Mouse (Mus musculus): ENCODE data around the gene Prcc. TPM values are rescaled to one million over a fixed set of nuclear protein-coding genes. Genes with fewer than 3 reads are reported as not detected.
"Not testable (repeated sequence)": the region's sequence is repeated elsewhere in the genome, so short reads cannot be mapped to it uniquely, and the experiment has no call there.

Prcc gene
- total and polyA plus RNA-seq, 2 experiments, result 8.0 to 16.8 TPM

GRCm38 (mm10) chr3:87903821-87904220 lies 18.4 kb upstream of the Prcc start:
- DNase-seq (ENCODE audit: extremely low read depth, low read depth, low spot score), result no peak
- H3K4me3 ChIP-seq (ENCODE audit: insufficient read depth, low read depth, low read length), result no peak overlapping the region
- no peaks in the 10 kb centered on the region for H3K27me3 ChIP-seq (ENCODE audit: control insufficient read depth, insufficient read depth, low read length)
- H3K79me2 ChIP-seq (ENCODE audit: control insufficient read depth, insufficient read depth, low read length), result peaks cover 23% of the 10 kb centered on the region
- H3K27ac ChIP-seq (replicated peaks; ENCODE audit: insufficient read depth, low read depth, low read length), result no peak overlapping the region
- WGBS, result 91% methylated on average over 5 of the region's 5 CpGs
- H3K9ac ChIP-seq (ENCODE audit: low read depth, low read length), result no peak overlapping the region
- peaks cover 9% of the 10 kb centered on the region for H3K4me1 ChIP-seq (ENCODE audit: control insufficient read depth, insufficient read depth, low read length)
- no peak for TF ChIP-seq POLR2A (IDR thresholded peaks at IDR 0.05; ENCODE audit: extremely low read depth, insufficient read depth, low read length)
- TF ChIP-seq CTCF (IDR thresholded peaks at IDR 0.05; ENCODE audit: low read depth, low read length), result no peak
- H3K36me3 ChIP-seq (ENCODE audit: control insufficient read depth, insufficient read depth, low read length), result no peaks in the 10 kb centered on the region

DNA sequence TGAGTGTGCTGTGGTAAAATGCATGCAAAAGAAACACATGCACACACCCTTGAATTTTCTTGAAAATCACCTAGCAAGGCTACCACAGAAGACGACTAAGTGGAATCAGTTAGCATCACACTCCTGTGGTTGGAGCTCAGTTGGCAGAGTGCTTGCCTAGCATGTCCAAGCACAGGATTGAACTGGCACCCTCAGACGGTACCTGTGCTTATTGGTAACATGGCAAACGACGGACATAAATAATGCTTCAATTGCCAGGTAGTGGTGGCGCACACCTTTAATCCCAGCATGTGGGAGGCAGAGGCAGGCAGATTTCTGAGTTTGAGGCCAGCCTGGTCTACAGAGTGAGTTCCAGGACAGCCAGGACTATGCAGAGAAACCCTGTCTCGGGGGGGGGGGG lies 16.6 kb upstream of the Prcc start:
- not testable (repeated sequence) for DNase-seq (ENCODE audit: extremely low read depth, low read depth, low spot score); H3K27me3 ChIP-seq (ENCODE audit: control insufficient read depth, insufficient read depth, low read length); H3K36me3 ChIP-seq (ENCODE audit: control insufficient read depth, insufficient read depth, low read length); H3K9ac ChIP-seq (ENCODE audit: low read depth, low read length); H3K79me2 ChIP-seq (ENCODE audit: control insufficient read depth, insufficient read depth, low read length); H3K4me3 ChIP-seq (ENCODE audit: insufficient read depth, low read depth, low read length); H3K4me1 ChIP-seq (ENCODE audit: control insufficient read depth, insufficient read depth, low read length); H3K27ac ChIP-seq (replicated peaks; ENCODE audit: insufficient read depth, low read depth, low read length)
- WGBS, result 87% methylated on average over 6 of the region's 6 CpGs

DNA sequence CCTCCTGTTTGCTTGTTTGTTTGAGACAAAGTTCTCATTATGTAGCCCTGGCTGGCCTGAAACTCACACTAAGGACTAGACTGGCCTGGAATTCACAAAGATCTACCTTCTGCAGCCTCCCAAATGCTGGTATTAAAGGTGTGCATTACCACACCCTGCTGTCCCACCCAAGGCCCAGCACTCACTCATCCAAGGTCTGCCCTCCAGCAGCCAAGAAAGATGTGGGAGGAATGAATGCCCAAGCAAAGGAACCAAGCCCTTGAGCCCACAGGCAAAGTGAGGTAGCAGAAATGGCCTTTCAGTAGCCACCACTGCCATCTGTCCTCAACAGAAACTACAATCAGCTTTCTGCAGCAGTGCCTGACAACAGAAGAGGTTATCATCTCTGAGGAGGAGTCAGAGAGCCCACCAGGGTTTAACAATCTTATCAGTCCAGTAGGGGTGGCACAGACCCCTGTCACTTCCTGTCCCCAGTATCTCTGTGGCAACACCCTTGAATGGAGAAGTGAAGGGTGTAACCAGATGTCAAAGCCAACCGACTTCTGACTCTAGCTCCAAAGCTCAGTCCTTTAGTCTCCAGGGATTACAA lies 15.7 kb upstream of the Prcc start:
- Histone ChIP-seq H3K4me1 (ENCODE audit: control insufficient read depth, insufficient read depth, low read length) (no peaks in the 10 kb centered on the region), H3K4me3 (ENCODE audit: insufficient read depth, low read depth, low read length) (no peak overlapping the region), H3K36me3 (ENCODE audit: control insufficient read depth, insufficient read depth, low read length) (no peaks in the 10 kb centered on the region), H3K27me3 (ENCODE audit: control insufficient read depth, insufficient read depth, low read length) (no peaks in the 10 kb centered on the region), H3K79me2 (ENCODE audit: control insufficient read depth, insufficient read depth, low read length) (no peaks in the 10 kb centered on the region), H3K9ac (ENCODE audit: low read depth, low read length) (no peak overlapping the region), H3K27ac (replicated peaks; ENCODE audit: insufficient read depth, low read depth, low read length) (no peak overlapping the region)
- TF ChIP-seq CTCF (IDR thresholded peaks at IDR 0.05; ENCODE audit: low read depth, low read length) (no peak), POLR2A (IDR thresholded peaks at IDR 0.05; ENCODE audit: extremely low read depth, insufficient read depth, low read length) (no peak)
- DNase-seq (ENCODE audit: extremely low read depth, low read depth, low spot score), result no peak
- 33% methylated on average over 1 of the region's 1 CpGs for WGBS

DNA sequence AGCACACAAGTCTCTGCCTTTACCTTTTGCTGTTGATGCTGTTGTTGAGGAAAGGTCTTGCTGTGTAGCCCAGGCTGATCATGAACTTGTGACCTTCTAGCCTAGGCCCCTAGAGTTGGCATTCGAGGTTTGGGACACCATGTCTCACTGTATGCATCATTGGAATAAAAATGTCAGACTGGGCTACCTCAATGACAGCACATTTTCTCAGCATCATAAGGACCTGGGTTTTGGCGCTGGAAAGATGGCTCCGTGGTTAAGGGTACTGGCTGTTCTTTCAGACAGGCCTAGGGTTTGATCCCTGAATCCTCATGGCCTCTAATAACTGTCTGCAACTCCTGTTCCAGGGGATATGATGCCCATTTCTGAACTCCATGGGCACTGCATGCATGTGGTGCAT lies 14.4 kb upstream of the Prcc start:
- H3K79me2 ChIP-seq (ENCODE audit: control insufficient read depth, insufficient read depth, low read length), result no peaks in the 10 kb centered on the region
- no peak overlapping the region for H3K9ac ChIP-seq (ENCODE audit: low read depth, low read length)
- DNase-seq (ENCODE audit: extremely low read depth, low read depth, low spot score), result no peak
- TF ChIP-seq POLR2A (IDR thresholded peaks at IDR 0.05; ENCODE audit: extremely low read depth, insufficient read depth, low read length) (no peak), CTCF (IDR thresholded peaks at IDR 0.05; ENCODE audit: low read depth, low read length) (no peak)
- no peaks in the 10 kb centered on the region for H3K36me3 ChIP-seq (ENCODE audit: control insufficient read depth, insufficient read depth, low read length)
- no peak overlapping the region for H3K4me3 ChIP-seq (ENCODE audit: insufficient read depth, low read depth, low read length)
- 90% methylated on average over 3 of the region's 3 CpGs for WGBS
- H3K27ac ChIP-seq (replicated peaks; ENCODE audit: insufficient read depth, low read depth, low read length), result no peak overlapping the region
- H3K27me3 ChIP-seq (ENCODE audit: control insufficient read depth, insufficient read depth, low read length), result no peaks in the 10 kb centered on the region
- no peaks in the 10 kb centered on the region for H3K4me1 ChIP-seq (ENCODE audit: control insufficient read depth, insufficient read depth, low read length)

- H3K27ac ChIP-seq (replicated peaks; ENCODE audit: insufficient read depth, low read depth, low read length), result no peak overlapping the region
- H3K36me3 ChIP-seq (ENCODE audit: control insufficient read depth, insufficient read depth, low read length), result no peaks in the 10 kb centered on the region
- no peak for DNase-seq (ENCODE audit: extremely low read depth, low read depth, low spot score)
- TF ChIP-seq POLR2A (IDR thresholded peaks at IDR 0.05; ENCODE audit: extremely low read depth, insufficient read depth, low read length) (no peak), CTCF (IDR thresholded peaks at IDR 0.05; ENCODE audit: low read depth, low read length) (no peak)
- no peak overlapping the region for H3K9ac ChIP-seq (ENCODE audit: low read depth, low read length)
- no peaks in the 10 kb centered on the region for H3K79me2 ChIP-seq (ENCODE audit: control insufficient read depth, insufficient read depth, low read length)
- WGBS, result 68% methylated on average over 3 of the region's 3 CpGs
- no peak overlapping the region for H3K4me3 ChIP-seq (ENCODE audit: insufficient read depth, low read depth, low read length)
- H3K4me1 ChIP-seq (ENCODE audit: control insufficient read depth, insufficient read depth, low read length), result no peaks in the 10 kb centered on the region
- no peaks in the 10 kb centered on the region for H3K27me3 ChIP-seq (ENCODE audit: control insufficient read depth, insufficient read depth, low read length)
These were observed 13.9 kb upstream of the Prcc start for GRCm38 (mm10) chr3:87899266-87899665.

DNA sequence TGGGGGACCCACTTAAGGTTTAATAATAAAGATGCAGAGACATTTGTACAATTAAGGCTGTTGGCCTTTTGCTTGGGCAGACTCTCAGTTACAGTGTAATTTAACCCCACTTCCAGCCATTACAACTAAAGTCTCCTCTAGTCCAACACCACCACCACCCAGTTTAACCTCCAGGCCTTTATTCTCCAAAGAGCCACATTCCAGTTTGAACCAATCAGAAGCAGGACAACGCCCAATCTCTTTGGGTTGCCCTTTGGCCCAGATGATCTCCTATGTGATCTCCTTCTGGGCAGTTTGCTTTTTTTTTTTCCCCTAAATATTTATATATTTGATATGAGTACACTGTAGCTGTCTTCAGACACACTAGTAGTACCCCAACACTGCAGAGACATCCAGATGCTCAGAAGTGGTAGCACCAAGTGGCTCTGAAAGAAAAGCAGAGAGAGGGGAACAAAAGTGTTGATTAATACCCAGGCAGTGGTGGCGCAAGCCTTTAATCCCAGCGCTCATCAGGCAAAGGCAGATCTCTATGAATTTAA lies 8.0 kb upstream of the Prcc start:
- Histone ChIP-seq H3K4me3 (ENCODE audit: insufficient read depth, low read depth, low read length) (no peak overlapping the region), H3K9ac (ENCODE audit: low read depth, low read length) (no peak overlapping the region), H3K4me1 (ENCODE audit: control insufficient read depth, insufficient read depth, low read length) (no peaks in the 10 kb centered on the region), H3K79me2 (ENCODE audit: control insufficient read depth, insufficient read depth, low read length) (no peaks in the 10 kb centered on the region), H3K36me3 (ENCODE audit: control insufficient read depth, insufficient read depth, low read length) (no peaks in the 10 kb centered on the region), H3K27ac (replicated peaks; ENCODE audit: insufficient read depth, low read depth, low read length) (no peak overlapping the region), H3K27me3 (ENCODE audit: control insufficient read depth, insufficient read depth, low read length) (no peaks in the 10 kb centered on the region)
- WGBS, result 87% methylated on average over 3 of the region's 3 CpGs
- TF ChIP-seq CTCF (IDR thresholded peaks at IDR 0.05; ENCODE audit: low read depth, low read length), result no peak
- TF ChIP-seq POLR2A (IDR thresholded peaks at IDR 0.05; ENCODE audit: extremely low read depth, insufficient read depth, low read length), result no peak
- no peak for DNase-seq (ENCODE audit: extremely low read depth, low read depth, low spot score)

Measured in liver, adult 2 months (tissue).